Mouse (Mus musculus) layer of hippocampus, adult 8-10 months (tissue): ENCODE measurements at regions not wholly inside any gene's neighbourhood (a gene's known extent, or its start where the extent isn't known, plus 50 kb on each side); places are given as distances from the start of the nearest gene placed in this dataset.
A peak's percentile ranks its signal among the peaks of the same experiment; 100 is the strongest.

ENCODE experiments used
- DNase-seq, 2 experiments: peaks; one replicate each; pipeline ENCODE4 v3.0.0; 2022; ENCODE audit warnings: low spot score in 2 of 2
- microRNA-seq, 2 experiments: library from miRNA; unstranded; fragments of <30 nt; microRNA quantifications; one replicate each; pipeline ENCODE4 v1.2.0; 2022

GRCm38 (mm10) chr15:62071311-62071710 lies 1148.5 kb upstream of the A1bg start:
- no peak for DNase-seq

GRCm38 (mm10) chr15:62068422-62069160 lies 1145.8 kb upstream of the A1bg start:
- DNase-seq, result no peak

GRCm38 (mm10) chr15:62064399-62064798 lies 1141.6 kb upstream of the A1bg start:
- peak; percentile 35 to 54 for DNase-seq

GRCm38 (mm10) chr15:62057449-62057848 lies 1134.6 kb upstream of the A1bg start:
- no peak for DNase-seq

- DNase-seq, result no peak
These were observed 1134.1 kb upstream of the A1bg start for GRCm38 (mm10) chr15:62056889-62057288.

GRCm38 (mm10) chr15:62056401-62056800 lies 1133.6 kb upstream of the A1bg start:
- peak in 1 of 2 experiments; percentile 45 for DNase-seq

GRCm38 (mm10) chr15:62055011-62055410 lies 1132.2 kb upstream of the A1bg start:
- no peak for DNase-seq

GRCm38 (mm10) chr15:62053420-62054239 lies 1130.8 kb upstream of the A1bg start:
- DNase-seq, result no peak

GRCm38 (mm10) chr15:62049416-62049815 lies 1126.6 kb upstream of the A1bg start:
- DNase-seq, result no peak

GRCm38 (mm10) chr15:62048981-62049380 lies 1126.2 kb upstream of the A1bg start:
- no peak for DNase-seq

GRCm38 (mm10) chr15:62046276-62046675 lies 1123.5 kb upstream of the A1bg start:
- DNase-seq, result no peak

- no peak for DNase-seq
These were observed 1122.0 kb upstream of the A1bg start for GRCm38 (mm10) chr15:62044654-62045335.

- peak; percentile 56 for DNase-seq
These were observed 1121.0 kb upstream of the A1bg start for GRCm38 (mm10) chr15:62043617-62044392.

- DNase-seq, result no peak
These were observed 1120.2 kb upstream of the A1bg start for GRCm38 (mm10) chr15:62042924-62043504.

Small RNA genes in the stretch of these regions (microRNA-seq; reads per million reads assigned to microRNA genes)
- gene Gm24810, result 0 reads per million in 2 experiments
